In the genomic region with DNA sequence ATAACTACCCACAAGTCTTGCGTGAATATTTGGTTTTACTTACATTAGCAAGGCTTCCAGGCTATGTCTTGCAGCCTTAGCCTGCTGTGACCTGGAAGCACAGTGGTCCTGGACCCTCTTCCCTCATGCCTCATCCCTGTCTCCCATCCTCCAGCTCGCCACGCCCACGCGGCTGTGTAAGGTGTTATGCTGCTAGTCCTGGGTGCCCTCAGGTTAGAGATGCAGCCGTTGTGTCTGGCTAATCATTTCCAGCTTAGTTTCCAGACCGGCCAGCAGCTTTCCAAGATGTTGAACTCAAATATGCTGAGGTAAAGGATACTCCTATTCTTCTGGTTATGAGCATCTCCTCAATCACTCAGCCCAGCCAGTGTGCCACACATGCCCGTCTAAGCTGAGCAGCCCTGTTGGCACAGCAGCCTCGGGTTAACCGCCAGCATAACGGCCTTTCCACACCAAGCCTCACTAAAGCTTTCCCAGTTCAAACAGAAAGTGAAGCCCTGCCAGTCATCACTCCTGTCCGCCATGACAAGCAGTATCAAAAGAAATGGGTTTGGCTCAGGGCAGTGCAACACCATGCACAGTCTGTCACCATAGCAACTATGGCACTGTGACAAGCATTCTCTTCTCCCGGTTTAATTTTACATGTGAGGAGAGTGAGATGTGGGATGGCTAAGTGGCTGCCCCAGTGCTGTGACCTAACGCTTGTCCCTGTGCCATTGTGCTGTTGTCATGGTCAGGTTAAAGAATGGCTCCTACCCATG, we compare ENCODE assay signal across 8 mouse cellular contexts.
DNase-seq lines count a peak whose midpoint lies in the region.

No protein-coding gene starts in this region.

- peak; percentile 69 for DNase-seq in layer of hippocampus, adult 11-12 months (ENCODE audit: low spot score)
- DNase-seq in layer of hippocampus, adult 9-10 months (ENCODE audit: low spot score) = no peak
- peak; percentile 38 to 53 for DNase-seq in frontal cortex, postnatal 10 days (ENCODE audit: low spot score in 2 of 2)
- peak; percentile 44 to 46 for DNase-seq in layer of hippocampus, postnatal 25 days (ENCODE audit: extremely low spot score in 1 of 2, low spot score in 1 of 2)
- DNase-seq in right cerebral cortex, adult 18-20 months = peak; percentile 60
- DNase-seq in spleen, postnatal 4 days (ENCODE audit: low spot score in 2 of 2) = no peak
- no peak for DNase-seq in urinary bladder, adult 18-20 months (ENCODE audit: low spot score in 2 of 2)
- no peak for DNase-seq in T-cell, adult 2 months (ENCODE audit: low spot score)

Comparison
In these comparisons a context has a peak if more than half of its experiments do, and no peak if none do; other contexts are left out.
1. DNase-seq: peak in layer of hippocampus, adult 11-12 months (single experiment), frontal cortex, postnatal 10 days (2 of 2), layer of hippocampus, postnatal 25 days (2 of 2) and right cerebral cortex, adult 18-20 months (single experiment); none in layer of hippocampus, adult 9-10 months (single experiment), spleen, postnatal 4 days (0 of 2), urinary bladder, adult 18-20 months (0 of 2) and T-cell, adult 2 months (single experiment).